Mouse (Mus musculus): Measurements from ENCODE around the gene Lfng. TPM values are rescaled to one million over a fixed set of nuclear protein-coding genes. Genes with fewer than 3 reads are reported as not detected.

Gene Lfng
- 9.0 and 10.8 TPM in 2 replicates for polyA plus RNA-seq (2014; fragmentation: Nextera tagmentation; extraction: Ambion mirVana)

DNA sequence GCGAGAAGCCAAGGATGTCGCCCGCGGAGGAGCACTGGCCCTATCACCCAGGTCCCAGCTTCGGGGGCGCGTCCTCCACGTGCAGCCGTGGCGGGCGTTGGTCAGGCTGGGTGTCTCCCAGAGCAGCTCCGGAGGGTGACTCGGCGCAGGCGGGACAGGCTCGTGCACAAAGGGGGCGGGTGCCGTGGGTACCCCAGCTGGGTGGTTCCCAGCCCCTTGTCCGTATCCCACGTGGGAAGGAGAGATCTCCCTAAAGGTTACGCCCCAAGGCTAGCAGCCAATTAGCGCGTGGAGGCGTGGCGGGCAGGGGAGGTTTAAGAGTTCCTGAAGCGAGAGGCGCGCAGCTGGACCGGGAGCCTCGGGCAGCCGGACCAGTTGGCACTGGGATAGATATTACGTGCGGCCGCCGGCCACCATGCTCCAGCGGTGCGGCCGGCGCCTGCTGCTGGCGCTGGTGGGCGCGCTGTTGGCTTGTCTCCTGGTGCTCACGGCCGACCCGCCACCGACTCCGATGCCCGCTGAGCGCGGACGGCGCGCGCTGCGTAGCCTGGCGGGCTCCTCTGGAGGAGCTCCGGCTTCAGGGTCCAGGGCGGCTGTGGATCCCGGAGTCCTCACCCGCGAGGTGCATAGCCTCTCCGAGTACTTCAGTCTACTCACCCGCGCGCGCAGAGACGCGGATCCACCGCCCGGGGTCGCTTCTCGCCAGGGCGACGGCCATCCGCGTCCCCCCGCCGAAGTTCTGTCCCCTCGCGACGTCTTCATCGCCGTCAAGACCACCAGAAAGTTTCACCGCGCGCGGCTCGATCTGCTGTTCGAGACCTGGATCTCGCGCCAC lies at the start of gene Lfng:
Gene Lfng (plus strand): TSS at position 320 of the 835 bp plus-strand sequence.
- Histone ChIP-seq H3K4me1 (ENCODE audit: control insufficient read depth, insufficient read depth, low read length) (peaks cover 41% of the 10 kb centered on the region), H3K4me2 (ENCODE audit: low read depth, severe bottlenecking) (peak within 1 kb of the TSS; percentile 70), H3K9me3 (ENCODE audit: control insufficient read depth, low read length) (no peaks in the 10 kb centered on the region), H3K27ac (replicated peaks; ENCODE audit: low read depth, low read length) (no peak within 1 kb of the TSS), H3K36me3 (ENCODE audit: control insufficient read depth, insufficient read depth, low read length) (no peaks in the 10 kb centered on the region), H3K9ac (ENCODE audit: low read length) (peak within 1 kb of the TSS; percentile 34), H3K4me3 (ENCODE audit: low read depth, low read length) (peak within 1 kb of the TSS; percentile 40), H3K27me3 (ENCODE audit: control insufficient read depth, insufficient read depth, low read length) (peaks cover 48% of the 10 kb centered on the region)
- DNase-seq (ENCODE audit: low spot score) (peak; percentile 88), ATAC-seq (ENCODE audit: insufficient number of reproducible peaks, low FRiP score, low TSS enrichment, low read depth) (peak; percentile 71)
- under 1% methylated on average over 88 of the region's 91 CpGs for WGBS

DNA sequence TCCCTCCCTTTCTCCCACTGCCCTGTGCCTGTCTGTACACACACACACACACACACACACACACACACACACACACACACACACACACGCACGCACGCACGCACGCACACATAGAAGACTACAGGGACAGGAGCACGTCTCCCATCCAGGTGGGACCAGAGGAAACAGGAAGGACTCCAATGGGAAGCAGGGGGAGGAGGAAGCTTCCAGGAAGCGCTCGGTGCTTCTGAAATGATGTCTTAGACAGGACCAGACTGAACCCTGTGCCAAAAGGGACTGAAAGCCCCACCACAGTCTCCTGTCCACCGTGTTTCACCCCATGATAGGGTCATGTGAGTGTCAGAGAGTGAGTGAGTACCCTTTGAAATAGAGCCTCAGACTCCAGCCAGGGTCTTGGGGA lies 44.5 kb upstream of the Lfng start:
- Histone ChIP-seq H3K27me3 (ENCODE audit: control insufficient read depth, insufficient read depth, low read length) (no peaks in the 10 kb centered on the region), H3K4me3 (ENCODE audit: low read depth, low read length) (no peak overlapping the region), H3K27ac (replicated peaks; ENCODE audit: low read depth, low read length) (no peak overlapping the region), H3K4me2 (ENCODE audit: low read depth, severe bottlenecking) (no peak overlapping the region), H3K9me3 (ENCODE audit: control insufficient read depth, low read length) (no peaks in the 10 kb centered on the region), H3K9ac (ENCODE audit: low read length) (no peak overlapping the region), H3K4me1 (ENCODE audit: control insufficient read depth, insufficient read depth, low read length) (0 out of 2 replicates have a peak, but pooled peaks cover 2% of the 10 kb centered on the region), H3K36me3 (ENCODE audit: control insufficient read depth, insufficient read depth, low read length) (no peaks in the 10 kb centered on the region)
- ATAC-seq (ENCODE audit: insufficient number of reproducible peaks, low FRiP score, low TSS enrichment, low read depth) (no peak), DNase-seq (ENCODE audit: low spot score) (no peak)
- 86% methylated on average over 9 of the region's 9 CpGs for WGBS

DNA sequence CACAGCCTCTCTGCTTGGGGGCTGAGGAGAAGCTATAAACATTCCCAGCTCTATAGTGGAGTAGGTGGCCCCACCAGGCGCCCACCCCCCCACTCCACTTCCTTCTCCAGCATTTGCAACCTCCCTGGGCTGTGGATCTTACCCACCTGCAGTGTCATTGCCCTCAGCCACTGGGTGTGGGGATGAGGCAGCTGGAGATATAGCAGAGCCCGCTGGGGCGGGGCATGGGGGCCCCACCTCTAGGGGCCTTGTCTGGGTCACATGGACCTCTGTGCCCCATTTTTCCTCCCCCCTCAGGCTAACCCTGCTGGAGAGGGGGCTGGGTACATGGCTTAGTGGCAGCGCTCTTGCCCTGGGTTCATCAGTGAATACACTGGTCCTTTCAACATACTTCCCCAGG lies 42.2 kb upstream of the Lfng start, which contains the start of gene Grifin:
Gene Grifin (minus strand): TSS at position 176 of the 400 bp plus-strand sequence.
- Histone ChIP-seq H3K4me2 (ENCODE audit: low read depth, severe bottlenecking) (no peak within 1 kb of the TSS), H3K9ac (ENCODE audit: low read length) (no peak within 1 kb of the TSS), H3K9me3 (ENCODE audit: control insufficient read depth, low read length) (no peaks in the 10 kb centered on the region), H3K4me1 (ENCODE audit: control insufficient read depth, insufficient read depth, low read length) (0 out of 2 replicates have a peak, but pooled peaks cover 2% of the 10 kb centered on the region), H3K4me3 (ENCODE audit: low read depth, low read length) (no peak within 1 kb of the TSS), H3K27me3 (ENCODE audit: control insufficient read depth, insufficient read depth, low read length) (no peaks in the 10 kb centered on the region), H3K27ac (replicated peaks; ENCODE audit: low read depth, low read length) (no peak within 1 kb of the TSS), H3K36me3 (ENCODE audit: control insufficient read depth, insufficient read depth, low read length) (no peaks in the 10 kb centered on the region)
- ATAC-seq (ENCODE audit: insufficient number of reproducible peaks, low FRiP score, low TSS enrichment, low read depth) (0 out of 2 replicates have a peak, but pooled peaks have one; percentile 29), DNase-seq (ENCODE audit: low spot score) (no peak)
- 71% methylated on average over 4 of the region's 4 CpGs for WGBS

DNA sequence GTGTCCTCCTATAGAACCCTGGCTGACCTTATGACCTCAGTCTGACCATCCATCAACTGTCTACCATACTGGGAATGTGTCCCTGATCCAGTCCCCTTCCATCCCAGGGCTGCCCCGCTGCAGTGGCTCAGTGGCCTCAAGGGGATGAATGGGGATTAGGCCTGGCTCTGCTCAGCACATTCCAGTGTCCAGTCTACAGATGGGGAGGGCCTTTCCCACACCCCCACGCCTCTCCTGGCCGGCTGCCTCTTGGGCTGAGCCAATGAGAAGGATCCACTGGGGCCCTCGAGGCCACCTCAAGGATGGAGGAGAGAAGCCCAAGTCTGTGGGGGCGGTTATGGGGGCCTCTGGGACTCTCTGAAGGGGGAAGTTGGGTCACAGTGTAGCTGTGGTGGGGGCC lies 41.7 kb upstream of the Lfng start:
- DNase-seq (ENCODE audit: low spot score) (no peak), ATAC-seq (ENCODE audit: insufficient number of reproducible peaks, low FRiP score, low TSS enrichment, low read depth) (0 out of 2 replicates have a peak, but pooled peaks have one; percentile 16)
- no peak overlapping the region for H3K9ac ChIP-seq (ENCODE audit: low read length)
- no peak overlapping the region for H3K4me2 ChIP-seq (ENCODE audit: low read depth, severe bottlenecking)
- no peaks in the 10 kb centered on the region for H3K36me3 ChIP-seq (ENCODE audit: control insufficient read depth, insufficient read depth, low read length)
- no peak overlapping the region for H3K4me3 ChIP-seq (ENCODE audit: low read depth, low read length)
- H3K27me3 ChIP-seq (ENCODE audit: control insufficient read depth, insufficient read depth, low read length) = no peaks in the 10 kb centered on the region
- no peak overlapping the region for H3K27ac ChIP-seq (replicated peaks; ENCODE audit: low read depth, low read length)
- H3K9me3 ChIP-seq (ENCODE audit: control insufficient read depth, low read length) = no peaks in the 10 kb centered on the region
- 0 out of 2 replicates have a peak, but pooled peaks cover 2% of the 10 kb centered on the region for H3K4me1 ChIP-seq (ENCODE audit: control insufficient read depth, insufficient read depth, low read length)
- 44% methylated on average over 5 of the region's 5 CpGs for whole genome bisulfite sequencing

DNA sequence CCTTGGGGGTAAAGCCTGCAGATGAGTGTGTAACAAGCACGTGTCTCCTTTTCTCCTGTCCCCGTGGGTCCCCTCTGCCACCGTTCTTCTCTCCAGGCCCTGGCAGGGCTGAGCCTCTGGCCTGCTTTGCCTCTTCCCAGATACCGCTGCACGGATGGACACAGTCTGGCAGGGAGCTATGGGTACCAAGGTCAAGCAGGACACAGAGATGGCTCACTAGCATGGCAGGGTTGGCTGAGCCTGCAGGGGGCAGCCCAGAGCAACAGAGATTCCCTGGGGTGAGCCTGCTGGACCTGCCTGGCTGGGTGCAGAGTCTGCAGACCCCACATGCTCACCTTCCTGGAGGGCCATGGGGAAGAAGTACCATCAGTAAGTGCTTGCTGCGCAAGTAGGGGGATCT lies 41.3 kb upstream of the Lfng start:
- no peak overlapping the region for H3K4me2 ChIP-seq (ENCODE audit: low read depth, severe bottlenecking)
- DNase-seq (ENCODE audit: low spot score) = peak; percentile 54
- 0 out of 2 replicates have a peak, but pooled peaks cover 2% of the 10 kb centered on the region for H3K4me1 ChIP-seq (ENCODE audit: control insufficient read depth, insufficient read depth, low read length)
- ATAC-seq (ENCODE audit: insufficient number of reproducible peaks, low FRiP score, low TSS enrichment, low read depth) = no peak
- no peaks in the 10 kb centered on the region for H3K27me3 ChIP-seq (ENCODE audit: control insufficient read depth, insufficient read depth, low read length)
- no peak overlapping the region for H3K27ac ChIP-seq (replicated peaks; ENCODE audit: low read depth, low read length)
- H3K4me3 ChIP-seq (ENCODE audit: low read depth, low read length) = no peak overlapping the region
- no peaks in the 10 kb centered on the region for H3K36me3 ChIP-seq (ENCODE audit: control insufficient read depth, insufficient read depth, low read length)
- H3K9ac ChIP-seq (ENCODE audit: low read length) = no peak overlapping the region
- 76% methylated on average over 6 of the region's 6 CpGs for WGBS
- no peaks in the 10 kb centered on the region for H3K9me3 ChIP-seq (ENCODE audit: control insufficient read depth, low read length)

DNA sequence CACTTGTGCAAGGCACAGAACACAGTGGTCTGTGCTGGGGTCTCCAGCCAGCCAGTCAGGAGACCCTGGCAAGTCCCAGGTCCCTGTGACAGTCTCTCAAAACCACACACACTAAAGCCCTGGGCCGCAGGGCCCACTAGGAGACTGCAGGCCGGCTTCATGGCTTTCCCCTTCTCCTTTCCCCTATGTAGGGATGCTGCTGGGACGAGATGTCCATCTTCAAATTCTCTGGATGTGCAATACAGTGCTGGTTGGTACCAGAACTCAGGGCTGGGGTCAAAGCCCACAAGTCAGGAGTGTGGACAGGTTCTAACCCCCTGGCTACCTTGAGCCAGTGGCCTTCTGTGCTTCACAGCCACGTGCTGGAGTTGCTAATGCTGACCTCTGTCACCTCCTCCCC lies 40.8 kb upstream of the Lfng start:
- 0 out of 2 replicates have a peak, but pooled peaks cover 2% of the 10 kb centered on the region for H3K4me1 ChIP-seq (ENCODE audit: control insufficient read depth, insufficient read depth, low read length)
- H3K27me3 ChIP-seq (ENCODE audit: control insufficient read depth, insufficient read depth, low read length) = no peaks in the 10 kb centered on the region
- no peaks in the 10 kb centered on the region for H3K36me3 ChIP-seq (ENCODE audit: control insufficient read depth, insufficient read depth, low read length)
- H3K4me2 ChIP-seq (ENCODE audit: low read depth, severe bottlenecking) = no peak overlapping the region
- H3K9ac ChIP-seq (ENCODE audit: low read length) = no peak overlapping the region
- H3K4me3 ChIP-seq (ENCODE audit: low read depth, low read length) = no peak overlapping the region
- H3K27ac ChIP-seq (replicated peaks; ENCODE audit: low read depth, low read length) = no peak overlapping the region
- no peak for ATAC-seq (ENCODE audit: insufficient number of reproducible peaks, low FRiP score, low TSS enrichment, low read depth)
- no peak for DNase-seq (ENCODE audit: low spot score)
- H3K9me3 ChIP-seq (ENCODE audit: control insufficient read depth, low read length) = no peaks in the 10 kb centered on the region
- 63% methylated on average over 4 of the region's 4 CpGs for WGBS

DNA sequence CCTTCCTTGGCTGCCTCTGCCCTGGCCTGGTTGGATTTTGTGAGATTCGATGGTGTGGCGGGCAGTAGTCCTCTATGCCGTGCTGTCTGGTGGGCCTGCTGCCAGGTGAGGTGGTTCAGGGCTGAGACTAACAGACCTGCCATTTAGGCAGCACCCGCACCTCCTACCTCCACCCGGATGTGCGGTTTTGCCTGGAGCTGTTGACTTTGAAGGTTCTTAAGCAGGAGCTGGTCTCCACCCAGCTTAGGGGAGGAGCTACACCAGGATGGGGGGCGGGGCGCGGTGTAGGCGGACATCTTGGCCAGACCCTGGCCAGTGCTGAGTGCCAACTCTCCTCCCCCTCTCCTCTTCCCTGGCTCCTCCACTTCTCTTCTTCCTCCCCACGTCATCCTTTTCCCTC lies 39.8 kb upstream of the Lfng start:
- Histone ChIP-seq H3K4me3 (ENCODE audit: low read depth, low read length) (no peak overlapping the region), H3K9me3 (ENCODE audit: control insufficient read depth, low read length) (no peaks in the 10 kb centered on the region), H3K27ac (replicated peaks; ENCODE audit: low read depth, low read length) (no peak overlapping the region), H3K9ac (ENCODE audit: low read length) (no peak overlapping the region), H3K36me3 (ENCODE audit: control insufficient read depth, insufficient read depth, low read length) (no peaks in the 10 kb centered on the region), H3K27me3 (ENCODE audit: control insufficient read depth, insufficient read depth, low read length) (no peaks in the 10 kb centered on the region), H3K4me1 (ENCODE audit: control insufficient read depth, insufficient read depth, low read length) (0 out of 2 replicates have a peak, but pooled peaks cover 2% of the 10 kb centered on the region), H3K4me2 (ENCODE audit: low read depth, severe bottlenecking) (no peak overlapping the region)
- DNase-seq (ENCODE audit: low spot score) (peak; percentile 49), ATAC-seq (ENCODE audit: insufficient number of reproducible peaks, low FRiP score, low TSS enrichment, low read depth) (no peak)
- 57% methylated on average over 11 of the region's 11 CpGs for WGBS

DNA sequence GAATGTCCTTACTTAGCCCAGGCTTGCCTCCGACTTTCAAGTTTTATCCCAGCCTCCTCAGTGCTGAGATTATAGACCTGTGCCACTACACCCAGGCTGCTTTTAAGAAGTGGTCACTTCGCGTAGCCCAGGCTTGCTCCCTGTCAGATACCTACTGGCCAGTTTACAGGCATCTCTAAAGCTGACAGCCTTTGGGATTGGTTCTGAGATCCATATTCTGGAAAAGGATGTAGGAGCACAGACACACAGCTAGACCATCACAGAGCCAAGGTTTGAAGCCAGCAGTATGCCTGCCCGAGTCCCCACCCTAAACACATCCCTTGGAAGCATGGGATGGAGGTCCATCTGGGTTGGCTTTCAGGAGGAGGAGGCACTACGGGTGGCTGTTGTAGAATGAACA lies 39.4 kb upstream of the Lfng start:
- Histone ChIP-seq H3K9me3 (ENCODE audit: control insufficient read depth, low read length) (no peaks in the 10 kb centered on the region), H3K27ac (replicated peaks; ENCODE audit: low read depth, low read length) (no peak overlapping the region), H3K36me3 (ENCODE audit: control insufficient read depth, insufficient read depth, low read length) (no peaks in the 10 kb centered on the region), H3K9ac (ENCODE audit: low read length) (no peak overlapping the region), H3K4me1 (ENCODE audit: control insufficient read depth, insufficient read depth, low read length) (0 out of 2 replicates have a peak, but pooled peaks cover 2% of the 10 kb centered on the region), H3K4me3 (ENCODE audit: low read depth, low read length) (no peak overlapping the region), H3K27me3 (ENCODE audit: control insufficient read depth, insufficient read depth, low read length) (no peaks in the 10 kb centered on the region), H3K4me2 (ENCODE audit: low read depth, severe bottlenecking) (no peak overlapping the region)
- 87% methylated on average over 5 of the region's 5 CpGs for WGBS
- DNase-seq (ENCODE audit: low spot score) (no peak), ATAC-seq (ENCODE audit: insufficient number of reproducible peaks, low FRiP score, low TSS enrichment, low read depth) (no peak)
